Mouse (Mus musculus) neural tube, embryonic 15.5 days (tissue): ENCODE measurements around the gene Adgrb3. TPM values are rescaled to one million over a fixed set of nuclear protein-coding genes. Genes with fewer than 3 reads are reported as not detected.
"Not testable (repeated sequence)": the region's sequence is repeated elsewhere in the genome, so short reads cannot be mapped to it uniquely, and the experiment has no call there.

ENCODE experiments used
- ATAC-seq: fragments of 200-750 bp; cut with Nextera tagmentation; 2 replicates; pipeline ENCODE4 v1.8.0; 2017; ENCODE audit warnings: mild to moderate bottlenecking, moderate TSS enrichment, moderate library complexity; ENCODE audit not compliant: low FRiP score
- H3K27ac ChIP-seq: fragments of 300-500 bp; sonication (generic); replicated peaks from 2 replicates; pipeline ENCODE4 v1.5.1; 2015; ENCODE audit warnings: mild to moderate bottlenecking, inconsistent platforms
- H3K27me3 ChIP-seq: fragments of 300-500 bp; sonication (generic); replicated peaks from 2 replicates; pipeline ENCODE4 v1.6.1; 2015; ENCODE audit warnings: inconsistent platforms
- H3K36me3 ChIP-seq: fragments of 300-500 bp; sonication (generic); 2 replicates; pipeline ENCODE4 v1.6.1; 2015; ENCODE audit warnings: inconsistent platforms
- H3K4me1 ChIP-seq: fragments of 300-500 bp; sonication (generic); 2 replicates; pipeline ENCODE4 v1.6.1; 2015; ENCODE audit warnings: inconsistent platforms
- H3K4me2 ChIP-seq: fragments of 300-500 bp; sonication (generic); 2 replicates; pipeline ENCODE4 v1.6.1; 2015; ENCODE audit warnings: inconsistent platforms, mild to moderate bottlenecking, moderate library complexity
- H3K4me3 ChIP-seq: fragments of 300-500 bp; sonication (generic); replicated peaks from 2 replicates; pipeline ENCODE4 v1.5.1; 2015; ENCODE audit warnings: mild to moderate bottlenecking, inconsistent platforms
- H3K9ac ChIP-seq: fragments of 300-500 bp; sonication (generic); replicated peaks from 2 replicates; pipeline ENCODE4 v1.6.1; 2015; ENCODE audit warnings: mild to moderate bottlenecking, inconsistent platforms
- H3K9me3 ChIP-seq: fragments of 300-500 bp; sonication (generic); replicated peaks from 2 replicates; pipeline ENCODE4 v1.6.1; 2016; ENCODE audit warnings: inconsistent platforms
- whole genome bisulfite sequencing: fragments of 180-500 bp; shearing (Covaris S2); methylation state at CpG from one replicate; pipeline ENCODE4 v1.1.7; 2015; ENCODE audit warnings: mixed read lengths; 5-methylcytosine and 5-hydroxymethylcytosine counted together
- polyA plus RNA-seq: library from polyadenylated mRNA; unstranded; fragments of >200 nt; fragmentation: Nextera tagmentation; extraction: Ambion mirVana; gene quantifications from 2 replicates; pipeline ENCODE4 v1.2.1, GENCODE M21; 2015

The Adgrb3 gene
- polyA plus RNA-seq, 1 experiment from 2014 or later: 49.9 TPM

- WGBS: 41% methylated on average over 8 of the region's 8 CpGs
- peak overlapping the region; percentile 57 for H3K27ac ChIP-seq
Observed at GRCm38 (mm10) chr1:25033155-25034095, 796.1 kb downstream of the Adgrb3 start.

GRCm38 (mm10) chr1:25023156-25023555 is 806.4 kb downstream of the Adgrb3 start:
- Histone ChIP-seq H3K4me2 (no peak overlapping the region), H3K4me3 (no peak overlapping the region), H3K4me1 (no peaks in the 10 kb centered on the region), H3K9me3 (no peaks in the 10 kb centered on the region), H3K27me3 (no peaks in the 10 kb centered on the region), H3K36me3 (no peaks in the 10 kb centered on the region), H3K9ac (no peak overlapping the region), H3K27ac (no peak overlapping the region)
- WGBS: 85% methylated on average over 3 of the region's 3 CpGs
- no peak for ATAC-seq

More at GRCm38 (mm10) chr1:25033155-25034095, 796.1 kb downstream of the Adgrb3 start:
- H3K9ac ChIP-seq: no peak overlapping the region
- no peaks in the 10 kb centered on the region for H3K9me3 ChIP-seq
- H3K36me3 ChIP-seq: no peaks in the 10 kb centered on the region
- H3K4me1 ChIP-seq: peaks cover 11% of the 10 kb centered on the region
- peak overlapping the region; percentile 22; the same call in 1 of the 2 replicates for H3K4me2 ChIP-seq
- peak; percentile 94 for ATAC-seq
- no peak overlapping the region for H3K4me3 ChIP-seq
- no peaks in the 10 kb centered on the region for H3K27me3 ChIP-seq

GRCm38 (mm10) chr1:25017851-25018250 is 811.7 kb downstream of the Adgrb3 start:
- not testable (repeated sequence) for H3K4me1 ChIP-seq, H3K4me2 ChIP-seq, H3K9ac ChIP-seq, H3K4me3 ChIP-seq, H3K36me3 ChIP-seq, H3K9me3 ChIP-seq, H3K27me3 ChIP-seq, ATAC-seq, H3K27ac ChIP-seq
- WGBS: 92% methylated on average over 7 of the region's 8 CpGs
